In genomic region chr1:133856133-133856541, GRCm38 (mm10) we compare ENCODE assay signal across 12 mouse cellular contexts. TPM values are rescaled to one million over a fixed set of nuclear protein-coding genes. Genes with fewer than 3 reads are reported as not detected.
DNase-seq lines count a peak whose midpoint lies in the region; ATAC-seq and TF ChIP-seq lines count a peak whose summit lies in the region.
"Had no signal": no experiment of that assay in that cellular context is flagged by ENCODE, and none has a peak within 500 bp of the region (broad histone marks: within the 10 kb centered on the region; RNA-seq: fewer than 3 reads in every experiment).

No protein-coding gene starts in this region.

- dilution Hi-C loops in CH12.LX (cut with MboI; ENCODE audit: extremely low pct_ligation_motif_present, extremely low pct_unique_long_range_greater_than_20kb, low sequenced_read_pairs) = no loop called here

- TF ChIP-seq POLR2A in CH12.LX (IDR thresholded peaks at IDR 0.05; ENCODE audit: low read depth, low read length) = peak; percentile 41; the same call in 1 of the 2 replicates

- H3K4me1 ChIP-seq in liver, embryonic 15.5 days (replicated peaks) = peaks cover 46% of the 10 kb centered on the region
- H3K4me1 ChIP-seq in liver, embryonic 11.5 days (replicated peaks; ENCODE audit: control insufficient read depth, insufficient read depth, low read length) = peaks cover 7% of the 10 kb centered on the region
- peaks cover 15 to 40% of the 10 kb centered on the region in 2 experiments for H3K4me1 ChIP-seq in CH12.LX (ENCODE audit: control insufficient read depth in 1 of 2, insufficient read depth in 2 of 2)

- no peak overlapping the region for H3K4me3 ChIP-seq in liver, embryonic 15.5 days (replicated peaks)
- H3K4me3 ChIP-seq in liver, embryonic 11.5 days (ENCODE audit: low read depth, low read length) = no peak overlapping the region
- peak overlapping the region; percentile 10 to 28 (median 21) for H3K4me3 ChIP-seq in CH12.LX (replicated peaks in 1 of 3; ENCODE audit: low read depth in 2 of 3, low read length in 2 of 3, poor library complexity in 1 of 3)
- H3K4me3 ChIP-seq: layer of hippocampus, adult 2 months; neural tube, embryonic 15.5 days had no signal

- TF ChIP-seq EP300 in CH12.LX (IDR thresholded peaks at IDR 0.05; ENCODE audit: low read length) = peak; percentile 21

- 16% methylated on average over 11 of the region's 11 CpGs for WGBS in liver, embryonic 15.5 days (ENCODE audit: insufficient replicate concordance)
- WGBS in liver, embryonic 11.5 days = 16% methylated on average over 11 of the region's 11 CpGs

- peak overlapping the region; percentile 23; the same call in 1 of the 2 replicates for H3K4me2 ChIP-seq in liver, embryonic 15.5 days
- no peak overlapping the region for H3K4me2 ChIP-seq in liver, embryonic 11.5 days
- peak overlapping the region; percentile 72 for H3K4me2 ChIP-seq in CH12.LX (ENCODE audit: insufficient read depth, low read depth, poor library complexity, severe bottlenecking)

- no peak overlapping the region for H3K27ac ChIP-seq in liver, embryonic 15.5 days (replicated peaks)
- no peak overlapping the region for H3K27ac ChIP-seq in liver, embryonic 11.5 days (ENCODE audit: low read depth, low read length)
- H3K27ac ChIP-seq in CH12.LX (ENCODE audit: insufficient read depth, low read depth) = peak overlapping the region; percentile 43; the same call in 1 of the 2 replicates

- ATAC-seq in liver, embryonic 15.5 days (ENCODE audit: insufficient read depth) = no peak
- no peak for ATAC-seq in liver, embryonic 11.5 days (replicated peaks; ENCODE audit: low FRiP score)
- peak; percentile 64 for ATAC-seq in Patski
- ATAC-seq in megakaryocyte progenitor cell, adult 5-6 weeks (replicated peaks; ENCODE audit: poor library complexity) = peak; percentile 60
- ATAC-seq: activated CD4-positive, CD25-positive, alpha-beta regulatory T cell, adult 4 months had no signal

- no peak overlapping the region for H3K9ac ChIP-seq in liver, embryonic 15.5 days
- H3K9ac ChIP-seq in liver, embryonic 11.5 days (ENCODE audit: low read depth, low read length) = no peak overlapping the region
- no peak overlapping the region for H3K9ac ChIP-seq in CH12.LX (ENCODE audit: insufficient read depth, low read depth)
- H3K9ac ChIP-seq: neural tube, embryonic 15.5 days had no signal

- TF ChIP-seq RAD21 in CH12.LX (IDR thresholded peaks at IDR 0.05; ENCODE audit: low read depth, low read length) = no peak

- no peaks in the 10 kb centered on the region for H3K79me2 ChIP-seq in CH12.LX (replicated peaks; ENCODE audit: control insufficient read depth, extremely low read depth, insufficient read depth, poor library complexity, severe bottlenecking)

- in situ Hi-C loops in CH12.LX (cut with MboI; ENCODE audit: low pct_ligation_motif_present, low pct_unique_long_range_greater_than_20kb, low sequenced_read_pairs) (loop anchor here (5.0 kb wide), 1 partner anchor 36 kb away; no protein-coding TSS in a partner anchor), Patski (cut with MboI; ENCODE audit: low pct_unique_long_range_greater_than_20kb) (no loop called here)

- no peak for DNase-seq in liver, embryonic 11.5 days (ENCODE audit: low spot score)
- DNase-seq in CH12.LX (ENCODE audit: extremely low read depth) (peak; percentile 92), Patski (ENCODE audit: low read depth, low spot score) (no peak)
- DNase-seq in urinary bladder, postnatal 25 days (ENCODE audit: low spot score) = no peak
- no peak for DNase-seq in layer of hippocampus, postnatal 36 days
- DNase-seq: lung, postnatal 36 days; thymus, adult 2 months had no signal

- no peaks in the 10 kb centered on the region for H3K9me3 ChIP-seq in liver, embryonic 15.5 days (replicated peaks)
- H3K9me3 ChIP-seq in liver, embryonic 11.5 days (ENCODE audit: control insufficient read depth, low read length) = no peaks in the 10 kb centered on the region
- H3K9me3 ChIP-seq in CH12.LX (replicated peaks; ENCODE audit: low read length) = no peaks in the 10 kb centered on the region
- H3K9me3 ChIP-seq: neural tube, embryonic 15.5 days had no signal

- H3K36me3 ChIP-seq in liver, embryonic 15.5 days (replicated peaks) = no peaks in the 10 kb centered on the region
- no peaks in the 10 kb centered on the region for H3K36me3 ChIP-seq in liver, embryonic 11.5 days (ENCODE audit: control insufficient read depth, insufficient read depth, low read length)
- no peaks in the 10 kb centered on the region for H3K36me3 ChIP-seq in CH12.LX (replicated peaks in 1 of 2; ENCODE audit: control insufficient read depth in 1 of 2, insufficient read depth in 1 of 2, low read length in 1 of 2)
- H3K36me3 ChIP-seq: neural tube, embryonic 15.5 days had no signal

- TF ChIP-seq CTCF in CH12.LX (conservative IDR thresholded peaks at IDR 0.05 in 1 of 2, IDR thresholded peaks at IDR 0.05 in 1 of 2; ENCODE audit: low read depth in 2 of 2, low read length in 2 of 2) (no peak), Patski (IDR thresholded peaks at IDR 0.05) (no peak)

- CTCF ChIA-PET in Patski (lab: Charles Lee) = no interaction called here

- POLR2A ChIA-PET in Patski (lab: Charles Lee) = no interaction called here

- peaks cover 60% of the 10 kb centered on the region for H3K27me3 ChIP-seq in liver, embryonic 15.5 days
- peaks cover 39% of the 10 kb centered on the region for H3K27me3 ChIP-seq in liver, embryonic 11.5 days (replicated peaks; ENCODE audit: control insufficient read depth, insufficient read depth, low read length)
- no peaks in the 10 kb centered on the region for H3K27me3 ChIP-seq in CH12.LX (replicated peaks)
- no peaks in the 10 kb centered on the region for H3K27me3 ChIP-seq in Patski
- H3K27me3 ChIP-seq: neural tube, embryonic 15.5 days had no signal

TF ChIP-seq in CH12.LX, 34 proteins besides CTCF, POLR2A, EP300 and RAD21:
- peak; percentile 69; the same call in 1 of the 2 replicates for TF ChIP-seq BHLHE40 (IDR thresholded peaks at IDR 0.05; ENCODE audit: low read depth, low read length)
- no peak for TF ChIP-seq UBTF (IDR thresholded peaks at IDR 0.05; ENCODE audit: low read depth, low read length)
- peak; percentile 57 for TF ChIP-seq TCF12 (IDR thresholded peaks at IDR 0.05; ENCODE audit: low read depth, low read length)
- peak; percentile 89 for TF ChIP-seq JUND (conservative IDR thresholded peaks at IDR 0.05; ENCODE audit: low read depth, low read length)
- peak; percentile 92 for TF ChIP-seq ETS1 (conservative IDR thresholded peaks at IDR 0.05; ENCODE audit: low read depth, low read length)
- TF ChIP-seq CHD1 (IDR thresholded peaks at IDR 0.05; ENCODE audit: low read depth, low read length) = no peak
- no peak for TF ChIP-seq USF2 (conservative IDR thresholded peaks at IDR 0.05; ENCODE audit: low read depth, low read length)
- peak; percentile 97 for TF ChIP-seq MEF2A (IDR thresholded peaks at IDR 0.05; ENCODE audit: borderline replicate concordance, low read depth, low read length)
- 0 out of 2 replicates have a peak, but pooled peaks have one; percentile 16 for TF ChIP-seq MYC (IDR thresholded peaks at IDR 0.05; ENCODE audit: low read depth, low read length)
- 0 out of 2 replicates have a peak, but pooled peaks have one; percentile 13 for TF ChIP-seq SIN3A (IDR thresholded peaks at IDR 0.05; ENCODE audit: low read length)
- TF ChIP-seq SMC3 (IDR thresholded peaks at IDR 0.05; ENCODE audit: low read depth, low read length) = no peak
- peak; percentile 97 for TF ChIP-seq JUN (IDR thresholded peaks at IDR 0.05; ENCODE audit: insufficient read depth, low read depth, low read length)
- TF ChIP-seq NRF1 (IDR thresholded peaks at IDR 0.05; ENCODE audit: low read depth, low read length) = peak; percentile 46; the same call in 1 of the 2 replicates

RNA-seq across cellular contexts. Expression of gene Optc, which starts 51.7 kb away (rescaled TPM):
- 0.08 and 0.13 TPM in 2 replicates for polyA plus RNA-seq in liver, embryonic 15.5 days (2015; fragmentation: Nextera tagmentation; extraction: Ambion mirVana)
- 0.40 TPM in 1 of 2 replicates, not detected in the other for polyA plus RNA-seq in liver, embryonic 11.5 days (2014; fragmentation: Nextera tagmentation; extraction: Ambion mirVana)
- total RNA-seq in CH12.LX (2012; rRNA removed) (not detected in 2 replicates), CH12.LX (2014; rRNA removed) (not detected in 2 replicates)
- polyA plus RNA-seq in CH12.LX (2012; ENCODE audit: insufficient read length, low read depth) (not detected in 2 replicates), Patski (2021) (0.04 TPM)
- total RNA-seq in megakaryocyte progenitor cell, adult 5-6 weeks (2015) = not detected in 2 replicates
- total RNA-seq in megakaryocyte progenitor cell, adult 5-6 weeks (2017) = not detected in 2 replicates
- under 1 TPM in 1 of 2 experiments, not detected in 1; 0.40 TPM for total RNA-seq in layer of hippocampus, postnatal 36 days (2021)
- polyA plus RNA-seq: activated CD4-positive, CD25-positive, alpha-beta regulatory T cell, adult 4 months had no signal

RNA-seq across cellular contexts. Expression of gene Atp2b4, which starts 55.3 kb away (rescaled TPM):
- polyA plus RNA-seq in liver, embryonic 15.5 days (2015; fragmentation: Nextera tagmentation; extraction: Ambion mirVana) = 37.6 and 40.1 TPM in 2 replicates
- polyA plus RNA-seq in liver, embryonic 11.5 days (2014; fragmentation: Nextera tagmentation; extraction: Ambion mirVana) = 17.1 and 19.6 TPM in 2 replicates
- total RNA-seq in CH12.LX (2012; rRNA removed) (15.9 and 17.5 TPM in 2 replicates), CH12.LX (2014; rRNA removed) (5.8 and 6.9 TPM in 2 replicates)
- polyA plus RNA-seq in CH12.LX (2012; ENCODE audit: insufficient read length, low read depth) (16.2 and 18.4 TPM in 2 replicates), Patski (2021) (5.1 TPM)
- 33.6 and 40.5 TPM in 2 replicates for total RNA-seq in megakaryocyte progenitor cell, adult 5-6 weeks (2015)
- total RNA-seq in megakaryocyte progenitor cell, adult 5-6 weeks (2017) = 30.7 and 34.7 TPM in 2 replicates
- 10 to 100 TPM; 67.8 to 72.1 TPM for total RNA-seq in layer of hippocampus, postnatal 36 days (2021)

Comparison
In these comparisons a context has a peak if more than half of its experiments do, and no peak if none do; other contexts are left out.
1. ATAC-seq: peak in Patski (single experiment) and megakaryocyte progenitor cell, adult 5-6 weeks (single experiment); none in liver, embryonic 15.5 days (single experiment) and liver, embryonic 11.5 days (single experiment).
2. H3K4me3 ChIP-seq: peak in CH12.LX (3 of 3); none in liver, embryonic 15.5 days (single experiment) and liver, embryonic 11.5 days (single experiment).